Mouse (Mus musculus) testis, adult 2 months (tissue): ENCODE measurements around the gene Syce1l.

Experiments used
- CTCF ChIP-seq: fragments of 200-500 bp; IDR thresholded peaks from 2 replicates; pipeline ENCODE4 v1.5.1; 2012; ENCODE audit warnings: low read depth, mild to moderate bottlenecking, inconsistent platforms, low read length, moderate library complexity; ENCODE audit not compliant: control insufficient read depth, insufficient read depth, insufficient replicate concordance
- POLR2A ChIP-seq: fragments of 200-500 bp; IDR thresholded peaks from 2 replicates; pipeline ENCODE4 v1.6.1; 2012; ENCODE audit warnings: low read depth, mild to moderate bottlenecking, inconsistent platforms, low read length, moderate library complexity; ENCODE audit not compliant: control insufficient read depth

DNA sequence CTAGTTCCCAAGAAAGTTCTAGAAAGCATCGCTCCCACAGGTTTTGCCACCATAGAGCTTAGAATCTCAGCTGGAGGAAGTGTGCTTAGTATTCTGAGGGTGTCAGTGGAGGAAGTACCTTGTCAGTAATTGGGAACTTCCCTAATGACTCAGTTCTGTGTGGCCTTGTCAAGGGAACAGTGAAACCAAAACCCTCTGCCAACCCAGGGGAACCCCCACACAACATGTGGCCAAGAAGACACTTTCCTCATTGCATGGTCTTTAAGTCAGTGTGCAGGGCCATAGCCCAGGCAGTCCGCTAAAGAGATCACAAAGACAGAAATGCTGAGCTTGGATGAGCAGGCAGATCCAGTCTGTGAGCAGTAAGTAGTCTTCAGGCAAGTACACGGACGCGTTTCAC, 13.1 kb downstream of the Syce1l start:
- TF ChIP-seq POLR2A, result no peak
- no peak for TF ChIP-seq CTCF
